Mouse (Mus musculus) urinary bladder, postnatal 14 days (tissue): ENCODE data around the gene Arap2.

ENCODE experiments used
- DNase-seq: peaks from one replicate; pipeline ENCODE4 v3.0.0; 2021; ENCODE audit warnings: low spot score

Arap2 gene

DNA sequence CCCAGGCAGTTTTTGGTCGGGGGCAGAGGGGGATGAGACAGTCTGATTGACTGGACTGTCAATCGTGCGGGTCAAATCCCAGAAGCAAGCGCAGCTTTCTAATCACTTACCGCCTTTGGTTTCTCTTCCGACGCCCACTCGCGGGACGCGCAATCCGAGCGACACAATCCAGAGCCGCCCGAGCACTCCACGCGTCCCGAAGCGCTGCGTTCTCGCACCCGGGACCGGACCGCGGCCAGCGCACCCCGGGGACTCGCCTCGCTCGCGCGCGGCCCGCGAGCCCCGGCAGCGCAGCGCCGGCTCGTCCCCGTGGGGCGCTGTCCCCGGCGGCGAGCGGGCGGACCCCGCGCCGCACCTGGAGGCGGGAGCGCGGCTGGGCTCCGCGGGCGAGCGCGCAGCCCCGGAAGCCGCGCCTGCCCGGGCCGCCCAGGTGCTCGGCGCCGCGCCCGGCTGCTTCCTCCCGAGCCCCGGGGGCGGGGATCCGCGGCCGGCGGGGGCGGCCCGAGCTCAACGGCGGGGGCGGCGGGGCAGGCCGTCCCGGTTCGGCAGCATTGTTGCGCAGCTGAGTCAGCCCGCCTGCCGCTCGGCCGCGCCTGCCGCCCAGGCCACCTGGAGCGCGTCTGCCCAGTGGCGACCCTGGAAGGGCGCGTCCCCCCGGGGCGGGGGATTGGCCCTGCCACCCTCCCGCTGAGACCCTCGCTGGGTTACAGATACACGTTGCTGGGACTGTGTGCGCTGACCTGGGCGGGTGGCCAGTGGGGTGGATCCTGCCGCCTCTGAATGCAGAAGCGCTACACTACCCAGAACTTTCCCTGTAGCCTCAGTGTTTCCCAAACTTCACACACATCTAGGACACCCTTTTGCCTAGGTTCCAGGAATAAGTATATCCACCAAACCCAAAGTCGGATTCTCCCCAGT lies at the start of gene Arap2:
Gene Arap2, minus strand, starts transcription at position 376 of the 918 bp plus-strand sequence.
- DNase-seq, result peak; percentile 84

DNA sequence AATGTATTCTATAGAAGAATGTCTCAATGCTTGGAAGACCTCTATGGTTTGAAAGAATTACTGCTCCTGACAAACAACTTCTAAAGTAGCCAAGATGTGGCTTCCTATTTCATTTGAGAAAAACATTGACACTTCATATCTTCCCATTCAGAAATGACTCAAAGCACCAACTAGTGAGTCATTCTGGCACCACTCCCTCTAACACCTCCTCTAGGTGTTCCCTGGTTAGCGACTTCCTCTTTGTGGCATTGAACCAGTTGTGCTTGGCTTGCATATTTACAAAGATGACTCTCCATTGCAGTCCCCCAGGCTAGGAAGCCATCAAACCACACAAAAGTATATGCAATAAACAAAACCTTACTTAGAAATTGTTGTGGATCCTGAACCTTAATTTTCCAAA lies 49.8 kb upstream of the Arap2 start:
- DNase-seq, result no peak

DNA sequence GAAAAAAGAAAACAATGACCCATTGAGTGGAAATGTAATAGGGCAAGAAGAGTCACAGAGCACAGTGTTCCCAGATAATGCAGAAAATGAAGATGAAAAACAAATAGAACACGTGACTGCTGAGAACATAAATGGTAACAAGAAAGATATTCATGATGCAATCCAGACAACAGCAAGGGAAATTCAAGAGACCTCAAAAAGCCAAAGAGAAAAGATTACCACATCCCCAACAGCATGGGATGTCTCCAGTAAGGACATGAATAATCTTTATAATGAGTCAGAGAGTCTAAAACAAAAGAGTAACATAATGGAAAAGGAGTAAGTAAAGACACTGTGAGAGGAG lies 48.1 kb upstream of the Arap2 start:
- DNase-seq, result no peak

DNA sequence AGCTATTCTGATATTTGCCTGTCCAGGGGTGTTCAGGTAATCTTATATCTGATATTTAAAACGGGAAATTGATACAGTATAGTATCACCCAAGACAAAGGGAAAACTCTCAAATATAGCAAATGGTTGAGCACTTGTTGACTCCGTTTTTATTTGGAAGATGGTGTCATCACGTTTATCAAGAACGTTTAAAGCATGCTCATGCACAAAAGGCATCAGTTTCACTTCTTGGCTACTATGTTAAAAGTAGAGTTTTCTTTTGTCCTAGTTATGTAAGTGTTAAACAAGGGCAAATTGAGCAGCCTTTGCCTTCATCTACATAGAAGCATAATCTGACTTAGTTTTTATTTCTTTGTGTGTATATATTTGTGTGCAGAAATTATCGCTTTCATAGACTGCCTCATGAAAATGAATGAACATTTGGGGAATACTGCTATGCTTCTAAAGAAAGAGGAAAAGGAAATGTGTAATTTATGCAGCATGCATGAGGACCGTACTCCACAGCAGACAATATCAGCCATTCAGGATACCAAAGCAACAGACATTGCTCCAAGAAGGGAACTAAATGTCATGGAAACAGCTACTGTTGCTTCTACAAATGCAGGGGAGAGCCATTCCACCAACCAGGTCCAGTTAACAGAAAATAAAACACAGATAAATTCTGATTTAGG lies 47.6 kb upstream of the Arap2 start, which contains the start of gene Dthd1:
Gene Dthd1, plus strand, starts transcription at position 422 of the 670 bp plus-strand sequence.
- no peak for DNase-seq

DNA sequence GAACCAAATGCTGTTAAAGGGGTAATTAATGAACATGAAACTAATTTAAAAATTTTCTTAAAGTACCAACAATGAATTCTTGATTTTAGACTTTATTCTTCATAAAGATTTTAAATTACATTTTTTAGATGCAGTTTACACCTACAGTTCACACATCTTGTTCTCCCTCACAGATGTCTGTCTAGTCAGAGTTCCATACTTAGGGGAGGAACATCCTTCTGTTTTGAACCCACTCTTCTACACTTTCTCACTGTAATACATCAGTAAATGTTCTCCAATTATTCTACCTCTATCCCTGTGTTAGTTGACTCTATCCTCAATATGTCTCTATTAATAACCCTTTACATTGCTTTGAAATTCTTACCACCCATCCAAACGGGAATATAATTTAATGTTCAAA lies 26.8 kb upstream of the Arap2 start:
- no peak for DNase-seq

DNA sequence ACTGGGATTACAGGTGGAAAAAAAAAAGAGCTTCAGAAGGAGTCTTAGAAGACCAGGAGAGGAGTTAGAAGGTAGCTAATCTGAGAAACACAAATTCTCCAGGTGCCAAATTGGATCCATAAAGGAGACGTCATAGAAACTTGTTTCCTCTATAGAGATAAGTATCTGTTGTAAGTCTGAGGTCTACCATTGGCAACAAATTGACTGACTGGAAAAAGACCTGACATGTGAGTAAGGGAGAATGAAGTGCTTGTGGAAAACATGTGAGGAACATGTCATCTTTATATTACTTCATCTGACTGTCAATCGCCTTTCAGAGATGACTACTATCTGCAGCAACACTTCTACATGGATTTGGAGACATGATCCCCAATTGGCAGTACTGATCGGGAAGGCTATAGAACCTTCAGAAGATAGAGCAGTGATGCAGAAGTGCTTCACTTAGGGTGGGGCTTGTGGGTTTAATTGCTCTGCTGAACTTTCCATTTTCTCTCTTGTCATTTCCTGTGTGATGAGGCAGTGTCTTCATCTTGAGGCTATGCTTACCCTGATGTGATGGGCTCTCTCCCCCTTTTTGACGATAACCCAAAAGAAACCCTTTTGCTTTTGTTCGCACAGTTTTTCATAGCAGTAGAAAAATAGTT lies 25.1 kb upstream of the Arap2 start:
- DNase-seq, result no peak

DNA sequence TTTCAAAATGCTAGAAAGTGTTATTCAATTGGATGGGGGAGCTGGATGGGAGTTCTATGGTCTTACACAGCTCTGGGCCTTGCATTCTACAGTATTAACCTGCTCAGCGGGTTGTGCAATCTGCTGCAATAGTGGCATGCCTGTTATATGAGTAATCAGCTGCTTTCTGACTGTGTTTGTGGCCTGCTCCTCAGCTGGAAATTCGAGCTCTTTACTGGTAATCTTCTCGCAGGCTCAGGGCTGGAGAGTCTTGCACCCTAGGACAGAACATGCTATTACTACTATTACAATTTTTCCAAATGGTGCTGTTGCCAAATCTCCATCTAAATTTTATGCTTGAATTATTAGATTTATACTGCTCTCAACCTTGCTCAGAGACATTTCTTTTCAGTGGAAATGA lies 20.9 kb upstream of the Arap2 start:
- DNase-seq, result no peak

DNA sequence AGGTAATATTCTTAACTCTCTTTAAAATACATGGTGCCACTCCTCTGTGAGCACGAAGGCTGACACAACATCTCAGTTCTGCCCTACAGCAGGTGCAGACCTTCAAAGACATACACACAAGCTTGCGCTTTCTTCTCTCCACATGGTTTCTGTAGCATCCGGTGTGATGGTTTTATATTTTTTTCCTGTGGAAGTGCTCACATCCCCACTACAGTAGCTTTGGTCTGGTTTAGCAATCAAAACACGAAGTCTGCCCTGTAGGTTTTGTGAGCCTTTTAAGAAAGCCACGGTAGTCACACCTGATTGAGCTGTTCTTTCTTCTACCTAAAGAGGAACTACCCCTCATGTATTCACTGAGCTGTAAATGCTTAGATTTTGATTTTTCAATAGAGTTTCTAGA lies 12.7 kb upstream of the Arap2 start:
- DNase-seq, result no peak

DNA sequence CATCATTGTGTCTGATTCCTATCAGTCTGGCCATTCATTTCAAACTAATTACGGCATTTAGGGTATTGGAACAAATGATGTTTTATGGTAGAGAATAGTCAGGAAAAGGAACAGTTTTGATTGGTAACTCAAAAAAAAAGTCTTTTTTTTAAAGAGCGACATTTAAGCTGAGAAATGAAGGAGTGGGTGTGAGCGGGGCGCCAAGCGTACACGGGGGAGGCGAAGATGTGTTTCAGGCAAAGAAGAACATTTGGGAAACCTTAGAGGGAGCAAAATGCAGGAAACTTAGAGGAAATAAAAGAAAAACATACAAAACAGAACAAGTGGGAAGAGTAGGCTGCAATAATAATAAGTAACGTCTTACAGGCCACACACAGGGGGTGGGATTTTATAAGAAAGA lies 11.8 kb upstream of the Arap2 start:
- DNase-seq, result no peak

DNA sequence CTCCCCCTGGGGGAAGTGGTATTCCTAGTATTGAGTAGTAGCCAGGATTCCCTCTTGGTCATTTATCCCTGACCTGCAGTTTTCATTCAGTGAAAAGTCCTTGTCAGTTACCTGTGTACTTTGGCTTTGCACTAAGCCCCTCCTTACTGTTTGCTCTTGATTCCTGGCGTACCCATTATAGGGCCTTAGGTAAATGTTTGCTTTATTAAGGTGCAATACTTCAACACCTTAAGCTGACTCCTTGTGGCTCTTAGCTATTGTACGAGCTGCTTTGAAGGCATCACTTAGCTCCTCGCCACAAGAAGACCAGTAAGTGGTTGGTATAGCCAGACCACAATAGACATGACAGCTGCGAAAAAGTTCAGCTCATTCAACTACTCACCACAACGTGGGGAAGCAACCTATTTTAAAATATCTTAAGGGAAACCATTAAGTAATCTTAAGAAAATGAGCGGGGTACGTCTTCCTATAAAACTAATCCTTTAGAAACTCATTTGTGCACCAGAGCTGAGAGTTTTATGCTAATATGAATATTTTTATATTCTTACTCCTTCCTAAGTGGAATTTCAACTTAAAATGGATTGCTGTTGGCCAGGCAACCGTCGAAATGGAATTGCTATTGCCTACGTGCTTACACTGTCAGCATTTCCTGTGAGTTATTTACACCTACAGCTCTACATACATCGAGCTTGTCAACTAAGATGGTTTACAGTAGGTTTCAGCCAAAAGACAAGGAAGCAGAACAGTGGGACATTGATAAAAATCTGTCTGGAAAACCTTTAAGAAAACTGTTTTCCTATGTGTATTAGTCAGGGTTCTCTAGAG lies 6.0 kb upstream of the Arap2 start:
- no peak for DNase-seq

DNA sequence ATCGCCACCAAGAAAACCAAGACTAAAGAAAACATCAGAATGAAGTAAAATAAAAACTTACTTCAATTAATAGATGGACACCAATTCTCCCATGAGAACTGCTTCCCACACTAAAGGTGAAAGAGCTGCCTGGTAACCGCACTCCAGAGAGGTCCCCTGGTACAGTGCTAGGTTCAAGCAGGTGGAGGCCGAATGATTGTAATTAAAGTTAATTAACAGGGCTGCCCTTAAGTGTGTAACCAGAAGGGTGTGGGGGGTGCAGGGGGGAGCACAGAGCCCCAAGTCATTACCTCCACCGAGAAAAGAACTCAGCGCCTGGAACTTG lies 538 bp downstream of the Arap2 start:
- DNase-seq, result no peak

DNA sequence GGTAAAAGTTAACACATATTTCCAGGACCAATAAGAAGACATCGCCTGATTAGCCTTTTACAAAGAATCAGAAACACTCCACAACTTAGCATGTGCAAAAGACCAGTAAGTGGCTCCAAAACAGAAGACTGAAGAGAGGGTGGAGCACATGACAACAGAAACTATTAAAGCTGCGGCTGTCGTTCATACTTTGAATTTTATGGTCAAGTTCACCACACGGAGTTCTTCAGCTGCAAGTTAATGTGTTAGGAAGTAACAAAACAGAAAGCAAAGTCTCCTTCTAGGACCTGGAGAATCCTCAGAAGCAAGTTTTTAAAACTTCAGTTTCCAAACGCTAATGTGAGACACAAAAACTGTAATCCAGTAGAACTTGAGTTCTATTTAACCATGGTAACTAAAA lies 1.8 kb downstream of the Arap2 start:
- DNase-seq, result no peak

DNA sequence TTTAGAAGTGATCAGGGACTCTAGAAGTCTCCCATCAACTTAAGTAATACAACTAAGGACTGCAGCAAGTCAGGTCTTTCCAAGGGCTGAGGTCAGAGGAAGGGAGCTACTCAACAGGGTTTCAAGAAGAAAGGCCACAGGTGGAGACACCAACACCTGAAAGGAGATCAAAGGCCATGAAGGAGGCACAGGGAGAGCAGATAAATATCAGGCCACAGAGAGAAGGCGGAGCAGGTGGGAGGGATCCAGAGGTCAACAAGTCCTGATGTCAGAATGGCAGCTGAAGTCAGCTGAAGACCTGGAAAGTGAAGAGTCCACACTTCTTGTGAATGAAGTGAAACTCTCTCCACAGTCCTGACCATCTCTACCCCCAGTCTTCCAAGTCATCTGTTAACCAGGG lies 2.9 kb downstream of the Arap2 start:
- no peak for DNase-seq

DNA sequence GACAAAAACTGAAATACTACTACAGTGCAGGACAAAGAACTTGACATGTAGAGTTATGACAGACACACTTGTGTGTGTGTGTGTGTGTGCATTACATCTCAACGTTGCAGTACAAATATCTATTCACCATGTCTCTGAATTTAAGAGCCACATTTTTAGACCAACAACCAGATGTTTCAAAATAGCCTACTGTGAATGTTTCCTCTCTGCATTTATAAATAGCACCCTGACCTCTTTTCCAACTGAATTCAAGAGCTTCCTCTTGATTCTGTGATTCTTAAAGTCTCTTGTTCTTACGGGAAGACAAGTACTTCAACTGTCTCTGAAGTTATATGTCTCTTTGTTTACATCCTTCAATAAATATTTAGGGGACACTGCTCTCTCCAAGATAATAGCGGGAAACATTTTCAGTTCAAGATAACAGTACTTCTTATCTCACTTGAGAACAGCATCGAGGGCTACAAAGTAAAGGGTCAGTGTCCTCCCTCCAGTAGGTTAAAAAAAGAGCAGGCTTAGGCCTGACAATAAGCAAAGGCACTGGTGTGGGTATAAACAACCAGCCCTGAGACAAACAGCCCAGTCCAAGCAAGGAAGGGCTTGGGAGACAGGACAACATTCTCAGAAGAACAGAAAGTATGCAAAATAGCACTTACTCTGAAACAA lies 3.5 kb downstream of the Arap2 start:
- no peak for DNase-seq

DNA sequence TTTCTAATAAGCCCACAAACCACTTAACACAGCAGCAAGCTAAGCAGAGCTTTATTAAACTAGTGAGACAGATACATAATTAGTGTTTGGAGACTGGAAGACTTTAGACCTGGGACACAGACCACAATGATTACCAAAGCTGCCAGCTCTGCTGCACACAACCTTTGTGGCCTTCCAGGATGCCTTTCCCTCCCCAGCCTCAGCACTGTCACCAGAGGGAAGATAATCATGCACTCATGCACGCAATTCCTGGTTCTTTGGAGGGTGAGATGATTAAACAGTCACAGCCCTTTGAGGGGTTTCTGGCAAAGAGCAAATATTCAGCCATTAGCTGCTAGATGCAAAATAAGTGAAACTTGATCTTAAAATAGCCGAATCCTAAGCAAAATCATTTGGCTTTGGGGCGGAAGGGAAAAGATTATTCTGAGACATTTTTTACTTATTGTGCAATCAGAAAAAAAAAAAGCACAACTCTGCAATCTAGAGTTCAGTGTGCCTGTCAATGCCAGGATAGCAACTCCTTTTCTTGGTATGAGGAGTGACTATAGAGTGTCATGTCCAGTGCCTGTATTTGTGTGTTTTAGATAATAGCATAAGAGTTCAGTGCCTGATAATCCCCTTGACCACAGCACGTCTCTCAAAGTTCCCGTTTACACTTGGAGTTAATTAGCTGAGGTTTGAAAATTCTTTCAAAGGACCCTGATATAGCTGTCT lies 5.0 kb downstream of the Arap2 start:
- no peak for DNase-seq

DNA sequence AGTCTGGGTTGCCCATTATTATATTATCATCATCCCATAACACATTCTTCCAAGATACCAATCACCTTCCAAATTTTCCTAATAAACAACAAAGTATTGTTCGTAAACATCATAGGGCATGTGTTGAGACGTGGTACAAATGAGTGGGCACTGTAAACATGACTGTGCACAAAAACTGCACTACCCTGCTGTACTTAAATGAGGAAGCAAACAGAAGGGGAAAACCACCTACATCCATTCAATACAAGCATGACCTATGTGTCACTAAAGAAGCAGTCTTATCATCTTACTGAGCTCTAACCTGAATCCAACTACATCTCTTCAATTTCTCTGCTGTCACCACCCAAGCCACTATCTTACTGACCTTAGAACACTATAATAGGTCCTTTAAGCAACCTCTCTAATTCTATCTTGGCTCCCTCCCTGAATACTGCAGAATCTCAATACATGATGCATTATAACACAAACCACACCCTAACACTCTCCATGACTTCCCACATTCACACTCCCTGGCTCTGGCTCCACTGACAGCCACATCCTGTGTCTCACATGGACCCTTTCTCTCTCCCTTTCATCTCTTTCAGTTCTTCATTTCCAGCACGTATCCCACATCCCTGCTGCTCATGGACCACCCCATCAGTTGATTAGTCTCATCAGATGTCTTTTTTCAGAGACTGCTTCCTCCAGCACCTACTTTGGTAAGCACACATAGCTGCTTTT lies 10.0 kb downstream of the Arap2 start:
- no peak for DNase-seq

DNA sequence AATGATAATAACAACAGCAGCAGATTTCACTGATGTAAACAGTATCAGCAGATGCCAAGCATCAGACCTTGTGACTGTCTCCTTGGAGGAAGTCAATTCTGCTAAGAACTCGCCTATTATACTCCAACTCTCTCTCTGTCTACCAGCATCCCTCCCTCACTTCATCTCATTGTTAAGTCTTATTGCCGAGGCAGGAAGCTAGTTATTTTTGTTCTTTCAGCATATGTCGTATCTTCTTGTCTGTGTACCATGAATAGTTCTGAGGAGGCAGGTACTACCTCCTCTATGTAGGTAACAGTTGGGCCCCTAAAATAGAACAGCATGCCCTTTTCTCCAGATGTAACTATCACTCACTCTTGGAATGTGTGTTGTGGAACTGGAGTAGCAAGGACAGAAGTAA lies 13.0 kb downstream of the Arap2 start:
- DNase-seq, result no peak

DNA sequence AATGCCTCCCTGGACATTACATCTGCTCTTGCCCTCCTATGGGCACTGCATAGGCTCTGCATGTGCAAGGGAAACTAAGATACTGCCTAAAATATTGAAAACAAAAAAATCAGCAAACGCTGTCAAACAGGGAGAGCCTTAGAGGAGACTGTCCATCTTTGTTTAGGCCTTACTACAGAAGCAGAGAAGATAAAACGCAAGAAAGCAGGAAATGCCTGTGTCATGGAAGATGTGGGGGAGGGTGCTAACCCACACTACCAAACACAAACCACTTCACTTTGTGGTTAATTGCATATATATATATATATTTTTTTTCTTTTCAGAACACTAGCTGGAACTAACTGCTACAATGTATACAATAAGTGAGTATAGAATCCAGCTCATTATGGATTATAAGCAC lies 14.3 kb downstream of the Arap2 start:
- DNase-seq, result no peak

DNA sequence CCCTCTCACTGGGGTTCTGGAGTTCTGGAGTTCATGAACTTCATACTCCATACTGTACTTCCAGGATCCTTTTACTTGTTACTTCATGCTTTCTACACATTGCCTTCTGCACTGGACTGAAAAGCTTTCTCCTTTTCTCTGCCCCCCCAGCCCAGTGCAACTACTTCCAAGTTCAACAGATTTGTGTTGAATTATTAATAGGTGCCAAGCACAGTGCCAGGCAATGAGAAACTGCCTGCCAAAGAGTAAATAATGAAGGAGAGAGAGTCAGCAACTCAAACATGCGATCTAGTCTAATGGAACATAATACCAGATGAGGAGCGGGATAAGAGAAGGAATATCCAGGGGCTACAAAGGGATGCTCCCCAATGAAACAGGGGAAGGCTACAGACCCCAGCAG lies 17.8 kb downstream of the Arap2 start:
- no peak for DNase-seq

DNA sequence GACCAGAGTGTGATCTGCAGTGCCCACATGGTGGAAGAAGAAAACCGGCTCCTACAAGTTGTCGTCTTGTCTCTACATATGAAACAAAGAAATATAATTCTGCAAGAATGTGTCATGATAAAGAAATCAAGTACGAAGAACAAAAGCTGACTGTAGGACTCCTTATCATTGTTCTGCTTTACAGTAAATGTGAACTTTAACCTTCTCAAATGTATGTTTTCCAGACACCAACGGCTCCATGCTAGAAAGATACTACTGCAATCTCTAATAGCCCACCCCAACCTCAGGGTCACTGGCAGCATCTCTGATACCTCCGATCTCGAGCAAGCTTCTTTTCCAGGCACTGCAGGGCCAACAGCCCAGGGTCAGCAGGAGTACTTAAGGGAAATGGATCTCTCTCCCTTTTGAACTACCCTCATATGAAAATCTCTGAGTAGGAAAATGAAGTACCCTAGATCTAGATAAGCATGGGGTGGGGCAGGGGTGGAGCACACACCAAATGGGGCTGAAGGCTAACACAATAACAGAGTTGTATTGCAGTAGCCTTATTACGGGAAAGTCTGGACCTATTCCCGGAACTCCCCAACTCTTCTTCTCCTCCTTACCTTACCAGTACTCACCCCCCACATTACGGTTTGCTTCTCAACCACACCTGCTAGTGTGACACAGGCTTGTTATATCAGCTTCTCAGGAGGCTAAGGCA lies 22.6 kb downstream of the Arap2 start:
- DNase-seq, result no peak
